In the genomic region with DNA sequence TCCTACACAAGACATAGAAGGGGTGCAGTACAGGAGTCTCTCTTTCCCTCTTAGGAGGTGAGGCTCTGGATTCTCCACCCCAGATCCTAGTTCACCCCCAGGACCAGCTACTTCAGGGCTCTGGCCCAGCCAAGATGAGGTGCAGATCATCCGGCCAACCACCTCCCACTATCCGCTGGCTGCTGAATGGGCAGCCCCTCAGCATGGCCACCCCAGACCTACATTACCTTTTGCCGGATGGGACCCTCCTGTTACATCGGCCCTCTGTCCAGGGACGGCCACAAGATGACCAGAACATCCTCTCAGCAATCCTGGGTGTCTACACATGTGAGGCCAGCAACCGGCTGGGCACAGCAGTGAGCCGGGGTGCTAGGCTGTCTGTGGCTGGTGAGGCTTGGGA, we compare ENCODE assay signal across 11 mouse cellular contexts. TPM values are rescaled to one million over a fixed set of nuclear protein-coding genes. Genes with fewer than 3 reads are reported as not detected.
A peak's percentile ranks its signal among the peaks of the same experiment; 100 is the strongest.
DNase-seq lines count a peak whose midpoint lies in the region; ATAC-seq and TF ChIP-seq lines count a peak whose summit lies in the region.
"Had no signal": no experiment of that assay in that cellular context is flagged by ENCODE, and none has a peak within 500 bp of the region (broad histone marks: within the 10 kb centered on the region; RNA-seq: fewer than 3 reads in every experiment).

No protein-coding gene starts in this region.

- H3K4me2 ChIP-seq in neural tube, embryonic 13.5 days = no peak overlapping the region
- no peak overlapping the region for H3K4me2 ChIP-seq in neural tube, embryonic 15.5 days
- H3K4me2 ChIP-seq in intestine, embryonic 14.5 days (ENCODE audit: low read length) = no peak overlapping the region
- no peak overlapping the region for H3K4me2 ChIP-seq in stomach, embryonic 15.5 days

- 75% methylated on average over 7 of the region's 7 CpGs for WGBS in kidney, adult 2 months
- 90% methylated on average over 7 of the region's 7 CpGs for WGBS in neural tube, embryonic 13.5 days
- WGBS in neural tube, embryonic 15.5 days = 90% methylated on average over 7 of the region's 7 CpGs
- 87% methylated on average over 7 of the region's 7 CpGs for WGBS in intestine, embryonic 14.5 days
- WGBS in stomach, embryonic 15.5 days = 87% methylated on average over 7 of the region's 7 CpGs

- peak overlapping the region; percentile 88 for H3K27ac ChIP-seq in kidney, adult 2 months (ENCODE audit: insufficient read depth, low read depth, low read length)
- no peak overlapping the region for H3K27ac ChIP-seq in neural tube, embryonic 13.5 days (replicated peaks)
- H3K27ac ChIP-seq in neural tube, embryonic 15.5 days (replicated peaks) = no peak overlapping the region
- no peak overlapping the region for H3K27ac ChIP-seq in intestine, embryonic 14.5 days (ENCODE audit: low read depth)
- H3K27ac ChIP-seq in stomach, embryonic 15.5 days = no peak overlapping the region

- H3K9ac ChIP-seq in neural tube, embryonic 13.5 days = no peak overlapping the region
- H3K9ac ChIP-seq in neural tube, embryonic 15.5 days (replicated peaks) = no peak overlapping the region
- H3K9ac ChIP-seq in intestine, embryonic 14.5 days (ENCODE audit: low read length) = 0 out of 2 replicates have a peak overlapping the region, but pooled peaks have one; percentile 7
- H3K9ac ChIP-seq in stomach, embryonic 15.5 days = no peak overlapping the region

- H3K4me1 ChIP-seq in kidney, adult 2 months (ENCODE audit: control insufficient read depth, insufficient read depth, low read length) = no peaks in the 10 kb centered on the region
- peaks cover 3% of the 10 kb centered on the region for H3K4me1 ChIP-seq in neural tube, embryonic 13.5 days (replicated peaks)
- H3K4me1 ChIP-seq in neural tube, embryonic 15.5 days = peaks cover 1% of the 10 kb centered on the region; the same call in 1 of the 2 replicates
- no peaks in the 10 kb centered on the region for H3K4me1 ChIP-seq in intestine, embryonic 14.5 days (replicated peaks; ENCODE audit: control insufficient read depth, insufficient read depth, low read length)
- H3K4me1 ChIP-seq in stomach, embryonic 15.5 days = no peaks in the 10 kb centered on the region

- H3K36me3 ChIP-seq in kidney, adult 2 months (ENCODE audit: control insufficient read depth, insufficient read depth, low read length) = no peaks in the 10 kb centered on the region
- no peaks in the 10 kb centered on the region for H3K36me3 ChIP-seq in neural tube, embryonic 13.5 days
- H3K36me3 ChIP-seq in neural tube, embryonic 15.5 days = no peaks in the 10 kb centered on the region
- H3K36me3 ChIP-seq in intestine, embryonic 14.5 days (ENCODE audit: control insufficient read depth, insufficient read depth, low read length) = no peaks in the 10 kb centered on the region
- no peaks in the 10 kb centered on the region for H3K36me3 ChIP-seq in stomach, embryonic 15.5 days
- H3K36me3 ChIP-seq: G1E had no signal

- H3K9me3 ChIP-seq in neural tube, embryonic 13.5 days = no peaks in the 10 kb centered on the region
- H3K9me3 ChIP-seq in neural tube, embryonic 15.5 days (replicated peaks) = no peaks in the 10 kb centered on the region
- H3K9me3 ChIP-seq in intestine, embryonic 14.5 days (ENCODE audit: control insufficient read depth, low read length) = no peaks in the 10 kb centered on the region
- H3K9me3 ChIP-seq in stomach, embryonic 15.5 days = no peaks in the 10 kb centered on the region
- H3K9me3 ChIP-seq: G1E had no signal

- peak overlapping the region; percentile 58 for H3K4me3 ChIP-seq in kidney, adult 2 months (ENCODE audit: insufficient read depth, low read depth, low read length)
- peak overlapping the region; percentile 15 for H3K4me3 ChIP-seq in neural tube, embryonic 13.5 days
- H3K4me3 ChIP-seq in neural tube, embryonic 15.5 days (replicated peaks) = no peak overlapping the region
- peak overlapping the region; percentile 18 for H3K4me3 ChIP-seq in intestine, embryonic 14.5 days (ENCODE audit: low read depth, low read length)
- peak overlapping the region; percentile 25 for H3K4me3 ChIP-seq in stomach, embryonic 15.5 days (replicated peaks)

- no peak for TF ChIP-seq CTCF in kidney, adult 2 months (conservative IDR thresholded peaks at IDR 0.05; ENCODE audit: insufficient read depth, insufficient read length, low read depth, low read length)

- TF ChIP-seq POLR2A in kidney, adult 2 months (IDR thresholded peaks at IDR 0.05; ENCODE audit: low read depth, low read length) = no peak

- no peak for ATAC-seq in neural tube, embryonic 13.5 days (ENCODE audit: low read depth)
- no peak for ATAC-seq in neural tube, embryonic 15.5 days (ENCODE audit: low FRiP score)
- ATAC-seq in intestine, embryonic 14.5 days (replicated peaks; ENCODE audit: low FRiP score, low TSS enrichment, low read depth) = no peak
- no peak for ATAC-seq in stomach, embryonic 15.5 days (ENCODE audit: insufficient read depth, low FRiP score, low read depth)
- no peak for ATAC-seq in megakaryocyte-erythroid progenitor cell, adult 5-6 weeks (replicated peaks; ENCODE audit: low FRiP score, low TSS enrichment, poor library complexity, severe bottlenecking)

- no peak for DNase-seq in kidney, adult 2 months
- no peak for DNase-seq in kidney, adult 11 months
- no peak for DNase-seq in intestine, embryonic 14.5 days (ENCODE audit: low spot score)
- DNase-seq in gastrocnemius, postnatal 4 days (ENCODE audit: low spot score in 2 of 2) = no peak
- DNase-seq: cerebellum, adult 2 months had no signal

- H3K27me3 ChIP-seq in kidney, adult 2 months (replicated peaks; ENCODE audit: control insufficient read depth, insufficient read depth, low read length) = no peaks in the 10 kb centered on the region
- H3K27me3 ChIP-seq in neural tube, embryonic 13.5 days = no peaks in the 10 kb centered on the region
- 0 out of 2 replicates have a peak, but pooled peaks cover 3% of the 10 kb centered on the region for H3K27me3 ChIP-seq in neural tube, embryonic 15.5 days (replicated peaks)
- peaks cover 8% of the 10 kb centered on the region; the same call in 1 of the 2 replicates for H3K27me3 ChIP-seq in intestine, embryonic 14.5 days (replicated peaks; ENCODE audit: control insufficient read depth, insufficient read depth, low read length)
- H3K27me3 ChIP-seq in stomach, embryonic 15.5 days (replicated peaks) = 0 out of 2 replicates have a peak, but pooled peaks cover 3% of the 10 kb centered on the region

RNA-seq across cellular contexts. Expression of a gene that starts 0.8 kb away (rescaled TPM):
- 25.4 and 27.6 TPM in 2 replicates for polyA plus RNA-seq in kidney, adult 2 months (2012; rRNA removed)
- 6.2 and 7.8 TPM in 2 replicates for polyA plus RNA-seq in neural tube, embryonic 13.5 days (2015; fragmentation: Nextera tagmentation; extraction: Ambion mirVana)
- 5.4 and 6.2 TPM in 2 replicates for polyA plus RNA-seq in neural tube, embryonic 15.5 days (2015; fragmentation: Nextera tagmentation; extraction: Ambion mirVana)
- polyA plus RNA-seq in intestine, embryonic 14.5 days (2014; fragmentation: Nextera tagmentation; extraction: Ambion mirVana) = 9.8 and 12.8 TPM in 2 replicates
- polyA plus RNA-seq in stomach, embryonic 15.5 days (2015; fragmentation: Nextera tagmentation; extraction: Ambion mirVana) = 9.9 and 11.3 TPM in 2 replicates
- 0.33 TPM in 1 of 2 replicates, not detected in the other for total RNA-seq in megakaryocyte-erythroid progenitor cell, adult 5-6 weeks (2014; fragmentation: Nextera tagmentation)
- 0.61 TPM in 1 of 2 replicates, not detected in the other for total RNA-seq in megakaryocyte-erythroid progenitor cell, adult 5-6 weeks (2017)
- 10 to 100 TPM; 23.6 to 27.2 TPM for total RNA-seq in gastrocnemius, postnatal 4 days (2021)
- total RNA-seq: megakaryocyte, adult 5-6 weeks had no signal
- polyA plus RNA-seq: G1E had no signal

RNA-seq across cellular contexts. Expression of a gene that starts 30.5 kb away (rescaled TPM):
- polyA plus RNA-seq in kidney, adult 2 months (2012; rRNA removed) = 14.4 and 18.7 TPM in 2 replicates
- polyA plus RNA-seq in neural tube, embryonic 13.5 days (2015; fragmentation: Nextera tagmentation; extraction: Ambion mirVana) = 63.2 and 65.0 TPM in 2 replicates
- polyA plus RNA-seq in neural tube, embryonic 15.5 days (2015; fragmentation: Nextera tagmentation; extraction: Ambion mirVana) = 4.8 and 8.7 TPM in 2 replicates
- polyA plus RNA-seq in intestine, embryonic 14.5 days (2014; fragmentation: Nextera tagmentation; extraction: Ambion mirVana) = not detected in 2 replicates
- 0.08 and 0.15 TPM in 2 replicates for polyA plus RNA-seq in stomach, embryonic 15.5 days (2015; fragmentation: Nextera tagmentation; extraction: Ambion mirVana)
- total RNA-seq in megakaryocyte-erythroid progenitor cell, adult 5-6 weeks (2014; fragmentation: Nextera tagmentation) = 3.6 and 4.1 TPM in 2 replicates
- 1.1 and 1.3 TPM in 2 replicates for total RNA-seq in megakaryocyte-erythroid progenitor cell, adult 5-6 weeks (2017)
- total RNA-seq in gastrocnemius, postnatal 4 days (2021) = not detected
- total RNA-seq: megakaryocyte, adult 5-6 weeks had no signal

RNA-seq across cellular contexts. Expression of a gene that starts 35.4 kb away (rescaled TPM):
- 0.03 and 0.09 TPM in 2 replicates for polyA plus RNA-seq in kidney, adult 2 months (2012; rRNA removed)
- 6.7 and 6.9 TPM in 2 replicates for polyA plus RNA-seq in neural tube, embryonic 13.5 days (2015; fragmentation: Nextera tagmentation; extraction: Ambion mirVana)
- polyA plus RNA-seq in neural tube, embryonic 15.5 days (2015; fragmentation: Nextera tagmentation; extraction: Ambion mirVana) = 25.6 and 25.8 TPM in 2 replicates
- polyA plus RNA-seq in intestine, embryonic 14.5 days (2014; fragmentation: Nextera tagmentation; extraction: Ambion mirVana) = not detected in 2 replicates
- polyA plus RNA-seq in stomach, embryonic 15.5 days (2015; fragmentation: Nextera tagmentation; extraction: Ambion mirVana) = 0.06 and 0.14 TPM in 2 replicates
- total RNA-seq in megakaryocyte-erythroid progenitor cell, adult 5-6 weeks (2014; fragmentation: Nextera tagmentation) = 0.70 TPM in 1 of 2 replicates, not detected in the other
- total RNA-seq in megakaryocyte-erythroid progenitor cell, adult 5-6 weeks (2017) = not detected in 2 replicates
- under 1 TPM; 0.41 to 0.59 TPM for total RNA-seq in gastrocnemius, postnatal 4 days (2021)
- total RNA-seq: G1E; megakaryocyte, adult 5-6 weeks had no signal
- polyA plus RNA-seq: G1E had no signal

RNA-seq across cellular contexts. Expression of a gene that starts 54.3 kb away (rescaled TPM):
- 0.64 TPM in 2 replicates for polyA plus RNA-seq in kidney, adult 2 months (2012; rRNA removed)
- polyA plus RNA-seq in neural tube, embryonic 13.5 days (2015; fragmentation: Nextera tagmentation; extraction: Ambion mirVana) = 7.9 and 9.0 TPM in 2 replicates
- polyA plus RNA-seq in neural tube, embryonic 15.5 days (2015; fragmentation: Nextera tagmentation; extraction: Ambion mirVana) = 6.4 and 7.7 TPM in 2 replicates
- polyA plus RNA-seq in intestine, embryonic 14.5 days (2014; fragmentation: Nextera tagmentation; extraction: Ambion mirVana) = 6.4 and 6.7 TPM in 2 replicates
- polyA plus RNA-seq in stomach, embryonic 15.5 days (2015; fragmentation: Nextera tagmentation; extraction: Ambion mirVana) = 6.3 and 6.8 TPM in 2 replicates
- 22.3 and 24.5 TPM in 2 replicates for total RNA-seq in megakaryocyte-erythroid progenitor cell, adult 5-6 weeks (2014; fragmentation: Nextera tagmentation)
- 12.8 and 23.2 TPM in 2 replicates for total RNA-seq in megakaryocyte-erythroid progenitor cell, adult 5-6 weeks (2017)
- 1 to 10 TPM; 3.7 to 4.2 TPM for total RNA-seq in gastrocnemius, postnatal 4 days (2021)
